Mouse (Mus musculus) cerebellum, adult 2 months (tissue): ENCODE data around the gene Aqr. TPM values are rescaled to one million over a fixed set of nuclear protein-coding genes. Genes with fewer than 3 reads are reported as not detected.
"Not testable (repeated sequence)": the region's sequence is repeated elsewhere in the genome, so short reads cannot be mapped to it uniquely, and the experiment has no call there.

Experiments
- DNase-seq, 2 experiments: peaks; one replicate each; pipeline ENCODE4 v3.0.0; 2021
- H3K27ac ChIP-seq: fragments of 200-500 bp; 2 replicates; pipeline ENCODE4 v1.5.1; 2012; ENCODE audit warnings: low read length, control low read depth, inconsistent platforms; ENCODE audit not compliant: insufficient read depth
- H3K27me3 ChIP-seq: fragments of 200-500 bp; 2 replicates; pipeline ENCODE4 v1.6.1; 2012; ENCODE audit warnings: inconsistent platforms, mild to moderate bottlenecking, low read length, moderate library complexity; ENCODE audit not compliant: control insufficient read depth, insufficient read depth
- H3K4me1 ChIP-seq: fragments of 200-500 bp; 2 replicates; pipeline ENCODE4 v1.6.1; 2011; ENCODE audit warnings: low read length; ENCODE audit not compliant: control insufficient read depth, insufficient read depth
- H3K4me3 ChIP-seq: fragments of 200-500 bp; replicated peaks from 2 replicates; pipeline ENCODE3; 2011; ENCODE audit warnings: mild to moderate bottlenecking, low read depth, low read length, control low read depth; ENCODE audit not compliant: insufficient read depth
- CTCF ChIP-seq: fragments of 200-500 bp; IDR thresholded peaks from 2 replicates; pipeline ENCODE4 v1.5.1; 2011; ENCODE audit warnings: low read depth, mild to moderate bottlenecking, control low read depth, low read length, moderate library complexity, borderline replicate concordance; ENCODE audit not compliant: insufficient read depth
- POLR2A ChIP-seq: fragments of 200-500 bp; IDR thresholded peaks from 2 replicates; pipeline ENCODE4 v1.6.1; 2011; ENCODE audit warnings: low read length, control low read depth, borderline replicate concordance; ENCODE audit not compliant: insufficient read depth
- WGBS: fragments of 180-500 bp; shearing (Covaris S2); methylation state at CpG from one replicate; pipeline ENCODE4 v1.1.7; 2018; 5-methylcytosine and 5-hydroxymethylcytosine counted together
- polyA plus RNA-seq: library from polyadenylated mRNA; depleted of rRNA; stranded (reverse); fragments of >200 nt; gene quantifications from 2 replicates; pipeline ENCODE4 v1.2.3, GENCODE M21; 2012; rRNA removed

Gene Aqr
- polyA plus RNA-seq = 27.3 and 31.6 TPM in 2 replicates

DNA sequence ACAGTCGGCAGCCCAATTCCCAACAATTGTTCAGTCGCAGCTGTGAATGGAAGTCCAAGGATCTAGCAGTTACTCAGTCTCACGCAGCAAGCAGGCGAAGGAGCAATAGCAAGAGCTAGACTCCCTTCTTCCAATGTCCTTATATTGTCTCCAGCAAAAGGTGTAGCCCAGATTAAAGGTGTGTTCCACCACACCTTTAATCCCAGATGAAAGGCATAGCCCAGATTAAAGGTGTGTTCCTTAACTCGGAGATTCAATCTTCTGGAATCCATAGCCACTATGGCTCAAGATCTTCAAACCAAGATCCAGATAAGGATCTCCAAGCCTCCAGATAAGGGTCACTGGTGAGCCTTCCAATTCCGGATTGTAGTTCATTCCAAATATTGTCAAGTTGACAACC lies at the start of gene Aqr:
Gene Aqr (minus strand): TSS at position 101 of the 400 bp plus-strand sequence.
- H3K27me3 ChIP-seq, H3K4me3 ChIP-seq, H3K27ac ChIP-seq, H3K4me1 ChIP-seq, DNase-seq: not testable (repeated sequence)
- 88% methylated on average over 1 of the region's 6 CpGs for WGBS

GRCm38 (mm10) chr2:114236566-114236965 lies 49.7 kb upstream of the Aqr start:
- 90% methylated on average over 1 of the region's 1 CpGs for WGBS
- no peaks in the 10 kb centered on the region for H3K4me1 ChIP-seq
- TF ChIP-seq CTCF (no peak), POLR2A (no peak)
- H3K4me3 ChIP-seq = no peak overlapping the region
- no peak overlapping the region for H3K27ac ChIP-seq
- H3K27me3 ChIP-seq = no peaks in the 10 kb centered on the region
- no peak for DNase-seq

DNA sequence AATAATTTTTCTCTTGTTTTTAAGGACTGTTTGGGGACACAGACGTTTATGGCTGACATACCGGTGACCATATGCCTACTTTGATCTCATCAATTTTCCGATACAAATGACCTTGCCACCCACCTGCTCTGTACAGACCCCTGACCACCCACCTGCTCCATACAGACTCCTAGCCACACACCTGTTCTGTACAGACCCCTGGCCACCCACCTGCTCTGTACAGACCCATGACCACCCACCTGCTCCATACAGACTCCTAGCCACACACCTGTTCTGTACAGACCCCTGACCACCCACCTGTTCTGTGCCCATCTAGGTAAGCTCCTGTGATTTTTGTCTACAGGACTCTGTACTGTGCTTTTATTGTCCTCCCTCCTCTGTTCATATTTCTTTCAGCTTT lies 48.8 kb upstream of the Aqr start:
- no peaks in the 10 kb centered on the region for H3K27me3 ChIP-seq
- TF ChIP-seq CTCF = no peak
- TF ChIP-seq POLR2A = no peak
- no peak for DNase-seq
- H3K4me3 ChIP-seq = no peak overlapping the region
- WGBS = 81% methylated on average over 3 of the region's 3 CpGs
- H3K4me1 ChIP-seq = no peaks in the 10 kb centered on the region
- no peak overlapping the region for H3K27ac ChIP-seq

GRCm38 (mm10) chr2:114231248-114231647 lies 44.4 kb upstream of the Aqr start:
- H3K27ac ChIP-seq = no peak overlapping the region
- TF ChIP-seq POLR2A (no peak), CTCF (no peak)
- no peaks in the 10 kb centered on the region for H3K27me3 ChIP-seq
- WGBS = 52% methylated on average over 2 of the region's 2 CpGs
- no peak overlapping the region for H3K4me3 ChIP-seq
- DNase-seq = no peak
- no peaks in the 10 kb centered on the region for H3K4me1 ChIP-seq

GRCm38 (mm10) chr2:114228672-114229071 lies 41.8 kb upstream of the Aqr start:
- Histone ChIP-seq H3K4me1 (no peaks in the 10 kb centered on the region), H3K4me3 (no peak overlapping the region), H3K27ac (no peak overlapping the region), H3K27me3 (no peaks in the 10 kb centered on the region)
- TF ChIP-seq CTCF = no peak
- no peak for TF ChIP-seq POLR2A
- WGBS = 78% methylated on average over 2 of the region's 2 CpGs
- no peak for DNase-seq

DNA sequence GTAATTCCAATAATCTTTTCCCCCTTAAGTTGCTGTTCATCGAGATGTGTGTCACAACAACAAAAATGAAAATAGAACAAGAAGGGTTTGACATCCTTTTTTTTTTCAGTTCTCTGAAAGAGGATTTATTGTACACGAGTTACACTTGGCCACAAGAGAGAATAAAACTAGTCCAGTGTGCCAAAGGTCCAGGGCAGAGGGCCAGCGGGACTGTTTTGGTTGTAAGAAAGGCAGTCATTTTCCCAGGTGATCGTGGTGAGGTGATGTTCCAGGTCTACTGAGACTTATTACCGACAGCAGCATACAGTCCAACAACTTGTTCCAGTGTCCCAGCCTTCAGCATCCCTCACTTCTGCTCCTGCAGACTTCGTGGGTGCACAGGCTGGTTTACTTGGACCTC lies 18.2 kb upstream of the Aqr start:
- WGBS = 63% methylated on average over 6 of the region's 6 CpGs
- no peaks in the 10 kb centered on the region for H3K27me3 ChIP-seq
- no peak for TF ChIP-seq CTCF
- H3K4me1 ChIP-seq = no peaks in the 10 kb centered on the region
- no peak for DNase-seq
- H3K4me3 ChIP-seq = no peak overlapping the region
- H3K27ac ChIP-seq = no peak overlapping the region

GRCm38 (mm10) chr2:114201574-114201973 lies 14.8 kb upstream of the Aqr start:
- TF ChIP-seq POLR2A (no peak), CTCF (no peak)
- no peak overlapping the region for H3K27ac ChIP-seq
- DNase-seq = no peak
- H3K4me3 ChIP-seq = peak overlapping the region; percentile 76
- H3K27me3 ChIP-seq = no peaks in the 10 kb centered on the region
- no peaks in the 10 kb centered on the region for H3K4me1 ChIP-seq
- WGBS = 25% methylated on average over 4 of the region's 4 CpGs

DNA sequence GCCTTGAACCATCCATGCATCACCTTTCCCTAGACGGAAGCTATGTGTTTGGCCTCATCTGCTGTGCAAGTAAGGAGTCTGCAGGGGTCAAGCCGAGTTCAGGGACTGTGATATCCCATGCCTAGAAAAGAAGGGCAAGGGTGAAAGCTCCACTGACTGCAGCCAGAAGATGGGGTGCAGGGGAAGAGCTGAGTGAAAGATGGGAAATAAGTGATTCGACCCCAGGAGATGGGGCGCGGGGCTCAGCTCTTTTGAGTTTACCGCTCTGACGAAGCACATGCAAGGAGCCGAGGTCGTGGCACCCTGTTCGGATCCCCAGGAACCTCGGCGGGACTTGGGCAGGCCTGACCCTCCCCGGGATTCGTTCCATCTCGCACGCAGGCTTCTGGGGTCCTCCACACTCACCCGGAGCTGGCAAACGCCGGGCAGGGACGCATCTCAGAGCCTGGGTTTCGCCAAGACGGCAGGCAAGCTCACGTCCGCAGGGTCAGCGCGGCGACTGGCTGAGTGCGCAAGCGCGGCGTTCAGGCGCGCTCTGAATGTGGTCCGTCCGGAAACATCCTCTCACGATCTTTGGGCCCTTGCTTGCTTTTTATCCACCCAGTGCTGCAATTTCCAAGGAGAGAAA lies 14.2 kb upstream of the Aqr start, which contains the start of gene Zfp770:
Gene Zfp770 (minus strand): TSS at position 538 of the 628 bp plus-strand sequence.
- H3K4me3 ChIP-seq = peak within 1 kb of the TSS; percentile 76
- peak; percentile 99 for TF ChIP-seq POLR2A
- no peak for TF ChIP-seq CTCF
- under 1% methylated on average over 36 of the region's 36 CpGs for WGBS

More for the DNA sequence above, 14.2 kb upstream of the Aqr start, which contains the start of gene Zfp770:
- Histone ChIP-seq H3K27me3 (no peaks in the 10 kb centered on the region), H3K27ac (peak within 1 kb of the TSS; percentile 35), H3K4me1 (no peaks in the 10 kb centered on the region)
- peak; percentile 82 to 89 for DNase-seq
